Mouse (Mus musculus) limb, embryonic 13.5 days (tissue): ENCODE data around the gene Hba-x. TPM values are rescaled to one million over a fixed set of nuclear protein-coding genes. Genes with fewer than 3 reads are reported as not detected.
A peak's percentile ranks its signal among the peaks of the same experiment; 100 is the strongest.

Experiments
- ATAC-seq: fragments of 200-750 bp; cut with Nextera tagmentation; 2 replicates; pipeline ENCODE4 v1.8.0; 2017; ENCODE audit warnings: low read depth, moderate number of reproducible peaks, moderate TSS enrichment; ENCODE audit not compliant: low FRiP score
- H3K27ac ChIP-seq: fragments of 300-500 bp; sonication (generic); 2 replicates; pipeline ENCODE4 v1.5.1; 2015; ENCODE audit warnings: inconsistent platforms, mild to moderate bottlenecking, moderate library complexity
- H3K27me3 ChIP-seq: fragments of 300-500 bp; sonication (generic); 2 replicates; pipeline ENCODE4 v1.6.1; 2015; ENCODE audit warnings: mild to moderate bottlenecking, inconsistent platforms
- H3K36me3 ChIP-seq: fragments of 300-500 bp; sonication (generic); 2 replicates; pipeline ENCODE4 v1.6.1; 2015; ENCODE audit warnings: inconsistent platforms, mild to moderate bottlenecking, moderate library complexity
- H3K4me1 ChIP-seq: fragments of 300-500 bp; sonication (generic); 2 replicates; pipeline ENCODE4 v1.6.1; 2015; ENCODE audit warnings: inconsistent platforms
- H3K4me2 ChIP-seq: fragments of 300-500 bp; sonication (generic); replicated peaks from 2 replicates; pipeline ENCODE4 v1.6.1; 2015; ENCODE audit warnings: inconsistent platforms, mild to moderate bottlenecking, moderate library complexity
- H3K4me3 ChIP-seq: fragments of 300-500 bp; sonication (generic); 2 replicates; pipeline ENCODE4 v1.5.1; 2015; ENCODE audit warnings: moderate library complexity, mild to moderate bottlenecking, inconsistent platforms
- H3K9ac ChIP-seq: fragments of 300-500 bp; sonication (generic); 2 replicates; pipeline ENCODE4 v1.6.1; 2015; ENCODE audit warnings: mild to moderate bottlenecking, inconsistent platforms
- H3K9me3 ChIP-seq: fragments of 300-500 bp; sonication (generic); 2 replicates; pipeline ENCODE4 v1.6.1; 2016; ENCODE audit warnings: inconsistent platforms
- WGBS: fragments of 180-500 bp; shearing (Covaris S2); methylation state at CpG from one replicate; pipeline ENCODE4 v1.1.7; 2015; 5-methylcytosine and 5-hydroxymethylcytosine counted together
- polyA plus RNA-seq: library from polyadenylated mRNA; unstranded; fragments of >200 nt; fragmentation: Nextera tagmentation; extraction: Ambion mirVana; gene quantifications from 2 replicates; pipeline ENCODE4 v1.2.1, GENCODE M21; 2015

The Hba-x gene
- polyA plus RNA-seq, 1 experiment from 2014 or later: 595 TPM

- H3K4me3 ChIP-seq: no peak overlapping the region
- 0 out of 2 replicates have a peak overlapping the region, but pooled peaks have one; percentile 19 for H3K9ac ChIP-seq
- no peak overlapping the region for H3K4me2 ChIP-seq
- no peaks in the 10 kb centered on the region for H3K9me3 ChIP-seq
- no peak overlapping the region for H3K27ac ChIP-seq
- H3K27me3 ChIP-seq: no peaks in the 10 kb centered on the region
- H3K4me1 ChIP-seq: peaks cover 16% of the 10 kb centered on the region
- peaks cover 83% of the 10 kb centered on the region for H3K36me3 ChIP-seq
- no peak for ATAC-seq
- WGBS: 80% methylated on average over 3 of the region's 3 CpGs
Observed at GRCm38 (mm10) chr11:32237411-32237795, 38.8 kb upstream of the Hba-x start.

GRCm38 (mm10) chr11:32238093-32238860 is 37.9 kb upstream of the Hba-x start:
- no peak overlapping the region for H3K9ac ChIP-seq
- ATAC-seq: no peak
- peaks cover 82% of the 10 kb centered on the region for H3K36me3 ChIP-seq
- H3K27me3 ChIP-seq: no peaks in the 10 kb centered on the region
- H3K4me3 ChIP-seq: no peak overlapping the region
- no peak overlapping the region for H3K27ac ChIP-seq
- H3K9me3 ChIP-seq: no peaks in the 10 kb centered on the region
- H3K4me1 ChIP-seq: peaks cover 11% of the 10 kb centered on the region
- no peak overlapping the region for H3K4me2 ChIP-seq
- 59% methylated on average over 5 of the region's 5 CpGs for WGBS

GRCm38 (mm10) chr11:32241391-32241790 is 34.8 kb upstream of the Hba-x start:
- ATAC-seq: no peak
- peaks cover 79% of the 10 kb centered on the region for H3K36me3 ChIP-seq
- no peak overlapping the region for H3K27ac ChIP-seq
- H3K4me3 ChIP-seq: no peak overlapping the region
- H3K4me2 ChIP-seq: no peak overlapping the region
- H3K9ac ChIP-seq: no peak overlapping the region
- H3K27me3 ChIP-seq: no peaks in the 10 kb centered on the region
- H3K9me3 ChIP-seq: no peaks in the 10 kb centered on the region
- peaks cover 3% of the 10 kb centered on the region; the same call in 1 of the 2 replicates for H3K4me1 ChIP-seq

GRCm38 (mm10) chr11:32242209-32242608 is 34.0 kb upstream of the Hba-x start:
- H3K27ac ChIP-seq: no peak overlapping the region
- H3K36me3 ChIP-seq: peaks cover 82% of the 10 kb centered on the region
- H3K9ac ChIP-seq: no peak overlapping the region
- H3K4me3 ChIP-seq: no peak overlapping the region
- no peaks in the 10 kb centered on the region for H3K27me3 ChIP-seq
- WGBS: 82% methylated on average over 3 of the region's 3 CpGs
- 0 out of 2 replicates have a peak, but pooled peaks cover 3% of the 10 kb centered on the region for H3K4me1 ChIP-seq
- H3K4me2 ChIP-seq: no peak overlapping the region
- ATAC-seq: no peak
- H3K9me3 ChIP-seq: no peaks in the 10 kb centered on the region

- no peaks in the 10 kb centered on the region for H3K4me1 ChIP-seq
- no peak overlapping the region for H3K4me3 ChIP-seq
- H3K27me3 ChIP-seq: no peaks in the 10 kb centered on the region
- H3K9me3 ChIP-seq: no peaks in the 10 kb centered on the region
- no peak overlapping the region for H3K4me2 ChIP-seq
- 0 out of 2 replicates have a peak overlapping the region, but pooled peaks have one; percentile 19 for H3K9ac ChIP-seq
- no peak for ATAC-seq
- H3K27ac ChIP-seq: no peak overlapping the region
- WGBS: 70% methylated on average over 7 of the region's 7 CpGs
- peaks cover 86% of the 10 kb centered on the region for H3K36me3 ChIP-seq
Observed at GRCm38 (mm10) chr11:32243205-32243955, 32.8 kb upstream of the Hba-x start.

- Histone ChIP-seq H3K4me3 (no peak overlapping the region), H3K9ac (no peak overlapping the region), H3K4me1 (no peaks in the 10 kb centered on the region), H3K9me3 (no peaks in the 10 kb centered on the region), H3K27ac (no peak overlapping the region), H3K36me3 (peaks cover 82% of the 10 kb centered on the region), H3K4me2 (no peak overlapping the region), H3K27me3 (no peaks in the 10 kb centered on the region)
- no peak for ATAC-seq
- 87% methylated on average over 3 of the region's 3 CpGs for WGBS
Observed at GRCm38 (mm10) chr11:32244064-32244463, 32.1 kb upstream of the Hba-x start.

- H3K4me1 ChIP-seq: no peaks in the 10 kb centered on the region
- no peak overlapping the region for H3K4me3 ChIP-seq
- H3K9ac ChIP-seq: no peak overlapping the region
- no peaks in the 10 kb centered on the region for H3K9me3 ChIP-seq
- WGBS: 81% methylated on average over 1 of the region's 1 CpGs
- no peak overlapping the region for H3K27ac ChIP-seq
- no peak; the same call in 1 of the 2 replicates for ATAC-seq
- H3K27me3 ChIP-seq: no peaks in the 10 kb centered on the region
- peaks cover 82% of the 10 kb centered on the region for H3K36me3 ChIP-seq
- H3K4me2 ChIP-seq: no peak overlapping the region
Observed at GRCm38 (mm10) chr11:32244617-32245016, 31.6 kb upstream of the Hba-x start.

GRCm38 (mm10) chr11:32245614-32246013 is 30.6 kb upstream of the Hba-x start:
- no peak overlapping the region for H3K27ac ChIP-seq
- H3K36me3 ChIP-seq: peaks cover 82% of the 10 kb centered on the region
- H3K27me3 ChIP-seq: no peaks in the 10 kb centered on the region
- 92% methylated on average over 6 of the region's 6 CpGs for WGBS
- H3K9me3 ChIP-seq: no peaks in the 10 kb centered on the region
- H3K4me3 ChIP-seq: no peak overlapping the region
- H3K9ac ChIP-seq: no peak overlapping the region
- no peak overlapping the region for H3K4me2 ChIP-seq
- ATAC-seq: no peak
- no peaks in the 10 kb centered on the region for H3K4me1 ChIP-seq

GRCm38 (mm10) chr11:32247068-32247467 is 29.1 kb upstream of the Hba-x start:
- H3K4me2 ChIP-seq: no peak overlapping the region
- no peak overlapping the region for H3K4me3 ChIP-seq
- no peak overlapping the region for H3K27ac ChIP-seq
- H3K27me3 ChIP-seq: no peaks in the 10 kb centered on the region
- no peak for ATAC-seq
- peaks cover 81% of the 10 kb centered on the region for H3K36me3 ChIP-seq
- no peak overlapping the region for H3K9ac ChIP-seq
- no peaks in the 10 kb centered on the region for H3K9me3 ChIP-seq
- H3K4me1 ChIP-seq: no peaks in the 10 kb centered on the region

GRCm38 (mm10) chr11:32248350-32248749 is 27.9 kb upstream of the Hba-x start:
- Histone ChIP-seq H3K4me3 (no peak overlapping the region), H3K4me2 (no peak overlapping the region), H3K36me3 (peaks cover 82% of the 10 kb centered on the region), H3K27ac (no peak overlapping the region), H3K9ac (no peak overlapping the region), H3K4me1 (no peaks in the 10 kb centered on the region), H3K27me3 (no peaks in the 10 kb centered on the region), H3K9me3 (no peaks in the 10 kb centered on the region)
- WGBS: 88% methylated on average over 3 of the region's 3 CpGs
- no peak for ATAC-seq

- Histone ChIP-seq H3K27ac (no peak overlapping the region), H3K4me1 (no peaks in the 10 kb centered on the region), H3K9ac (no peak overlapping the region), H3K36me3 (peaks cover 87% of the 10 kb centered on the region), H3K27me3 (no peaks in the 10 kb centered on the region), H3K4me2 (no peak overlapping the region), H3K4me3 (no peak overlapping the region), H3K9me3 (no peaks in the 10 kb centered on the region)
- 89% methylated on average over 8 of the region's 8 CpGs for WGBS
- no peak for ATAC-seq
Observed at GRCm38 (mm10) chr11:32250880-32251763, 25.1 kb upstream of the Hba-x start.

- Histone ChIP-seq H3K9ac (no peak overlapping the region), H3K4me1 (no peaks in the 10 kb centered on the region), H3K36me3 (peaks cover 74% of the 10 kb centered on the region), H3K27me3 (no peaks in the 10 kb centered on the region), H3K27ac (no peak overlapping the region), H3K4me3 (no peak overlapping the region), H3K9me3 (no peaks in the 10 kb centered on the region), H3K4me2 (no peak overlapping the region)
- 97% methylated on average over 1 of the region's 1 CpGs for WGBS
- no peak for ATAC-seq
Observed at GRCm38 (mm10) chr11:32253121-32253520, 23.1 kb upstream of the Hba-x start.
